Mouse (Mus musculus) cerebellum, adult 11 months (tissue): ENCODE measurements at regions not wholly inside any gene's neighbourhood (a gene's known extent, or its start where the extent isn't known, plus 50 kb on each side); places are given as distances from the start of the nearest gene placed in this dataset.

Source experiments
- DNase-seq: peaks from one replicate; pipeline ENCODE4 v3.0.0; 2022

- no peak for DNase-seq
Measured at GRCm38 (mm10) chr1:35981226-35981625, 87.0 kb upstream of the Hs6st1 start.

- no peak for DNase-seq
Measured at GRCm38 (mm10) chr1:35983361-35983760, 84.8 kb upstream of the Hs6st1 start.

GRCm38 (mm10) chr1:35985318-35985717 is 82.9 kb upstream of the Hs6st1 start:
- no peak for DNase-seq

GRCm38 (mm10) chr1:35986666-35987065 is 81.5 kb upstream of the Hs6st1 start:
- no peak for DNase-seq

GRCm38 (mm10) chr1:35992227-35992909 is 75.8 kb upstream of the Hs6st1 start:
- DNase-seq: no peak

GRCm38 (mm10) chr1:35992937-35993336 is 75.3 kb upstream of the Hs6st1 start:
- DNase-seq: no peak

GRCm38 (mm10) chr1:35995691-35996090 is 72.5 kb upstream of the Hs6st1 start:
- no peak for DNase-seq

- no peak for DNase-seq
Measured at GRCm38 (mm10) chr1:36001319-36001718, 66.9 kb upstream of the Hs6st1 start.

GRCm38 (mm10) chr1:36001821-36002220 is 66.4 kb upstream of the Hs6st1 start:
- DNase-seq: no peak

GRCm38 (mm10) chr1:36003592-36003991 is 64.6 kb upstream of the Hs6st1 start:
- no peak for DNase-seq

GRCm38 (mm10) chr1:36008598-36008997 is 59.6 kb upstream of the Hs6st1 start:
- no peak for DNase-seq

- DNase-seq: peak; percentile 6
Measured at GRCm38 (mm10) chr1:36009010-36009619, 59.1 kb upstream of the Hs6st1 start.

- DNase-seq: no peak
Measured at GRCm38 (mm10) chr1:36010151-36010550, 58.0 kb upstream of the Hs6st1 start.

GRCm38 (mm10) chr1:36010834-36011233 is 57.4 kb upstream of the Hs6st1 start:
- no peak for DNase-seq

GRCm38 (mm10) chr1:36012081-36012765 is 56.0 kb upstream of the Hs6st1 start:
- no peak for DNase-seq

- no peak for DNase-seq
Measured at GRCm38 (mm10) chr1:36013823-36014341, 54.3 kb upstream of the Hs6st1 start.

GRCm38 (mm10) chr1:36014372-36014771 is 53.8 kb upstream of the Hs6st1 start:
- no peak for DNase-seq

- no peak for DNase-seq
Measured at GRCm38 (mm10) chr1:36015210-36015609, 53.0 kb upstream of the Hs6st1 start.

GRCm38 (mm10) chr1:36016566-36016965 is 51.6 kb upstream of the Hs6st1 start:
- DNase-seq: no peak

GRCm38 (mm10) chr1:36017061-36017461 is 51.1 kb upstream of the Hs6st1 start:
- DNase-seq: no peak

- DNase-seq: no peak
Measured at GRCm38 (mm10) chr1:36017656-36018055, 50.5 kb upstream of the Hs6st1 start.
